Mouse (Mus musculus): ENCODE results near the gene Zfp128. TPM values are rescaled to one million over a fixed set of nuclear protein-coding genes. Genes with fewer than 3 reads are reported as not detected.
"Not testable (repeated sequence)": the region's sequence is repeated elsewhere in the genome, so short reads cannot be mapped to it uniquely, and the experiment has no call there.

Gene Zfp128
- 0.02 TPM in 1 of 2 replicates, not detected in the other for polyA plus RNA-seq (2012)

DNA sequence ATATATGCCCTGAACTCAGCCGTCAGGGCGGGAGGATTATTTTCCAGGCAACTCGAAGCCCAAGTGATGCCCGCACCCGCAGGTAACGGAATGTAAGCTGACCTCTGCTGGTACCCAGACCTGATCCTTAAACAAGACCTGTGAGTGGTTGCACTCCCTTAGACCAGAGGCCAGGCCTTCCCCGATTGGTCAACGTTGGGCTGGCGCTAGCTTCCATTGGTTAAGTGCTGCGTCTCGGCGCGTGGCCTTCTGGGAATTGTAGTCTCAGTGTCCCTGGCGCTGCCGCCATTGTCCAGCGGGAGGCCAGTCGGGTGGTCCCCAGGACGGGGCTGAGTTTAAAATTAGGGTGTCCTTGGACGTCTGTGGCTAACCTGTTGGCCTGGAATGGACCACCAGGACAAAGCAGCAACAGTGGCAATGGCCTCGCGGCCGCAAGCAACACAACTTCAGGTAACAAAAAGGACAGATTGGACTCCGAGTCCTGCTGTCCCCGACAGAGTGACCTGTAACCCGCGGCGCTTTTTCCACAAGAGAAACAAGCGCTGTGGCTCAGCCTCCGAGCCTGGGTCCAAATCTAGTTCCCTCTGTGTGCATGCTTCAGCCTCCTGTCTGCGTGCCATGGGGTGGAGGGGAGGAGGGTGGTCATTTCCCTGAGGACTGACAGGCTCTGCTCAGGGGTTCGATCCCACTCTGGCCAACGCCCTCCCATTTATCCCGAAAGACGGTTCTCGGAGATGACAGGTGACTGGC, at the start of gene Zfp128:
Gene Zfp128, plus strand, starts transcription at position 267 of the 750 bp plus-strand sequence.
- Histone ChIP-seq H3K4me3 (replicated peaks) (peak within 1 kb of the TSS; percentile 80), H3K4me1 (ENCODE audit: control insufficient read depth) (peaks cover 16% of the 10 kb centered on the region), H3K36me3 (ENCODE audit: control insufficient read depth) (peaks cover 3% of the 10 kb centered on the region; the same call in 1 of the 2 replicates), H3K27me3 (ENCODE audit: control insufficient read depth) (no peaks in the 10 kb centered on the region), H3K9me3 (ENCODE audit: control insufficient read depth, low read length) (no peaks in the 10 kb centered on the region)
- TF ChIP-seq TAL1 (IDR thresholded peaks at IDR 0.05; ENCODE audit: low read length): no peak
- no peak for TF ChIP-seq GATA1 (IDR thresholded peaks at IDR 0.05; ENCODE audit: low read length)

DNA sequence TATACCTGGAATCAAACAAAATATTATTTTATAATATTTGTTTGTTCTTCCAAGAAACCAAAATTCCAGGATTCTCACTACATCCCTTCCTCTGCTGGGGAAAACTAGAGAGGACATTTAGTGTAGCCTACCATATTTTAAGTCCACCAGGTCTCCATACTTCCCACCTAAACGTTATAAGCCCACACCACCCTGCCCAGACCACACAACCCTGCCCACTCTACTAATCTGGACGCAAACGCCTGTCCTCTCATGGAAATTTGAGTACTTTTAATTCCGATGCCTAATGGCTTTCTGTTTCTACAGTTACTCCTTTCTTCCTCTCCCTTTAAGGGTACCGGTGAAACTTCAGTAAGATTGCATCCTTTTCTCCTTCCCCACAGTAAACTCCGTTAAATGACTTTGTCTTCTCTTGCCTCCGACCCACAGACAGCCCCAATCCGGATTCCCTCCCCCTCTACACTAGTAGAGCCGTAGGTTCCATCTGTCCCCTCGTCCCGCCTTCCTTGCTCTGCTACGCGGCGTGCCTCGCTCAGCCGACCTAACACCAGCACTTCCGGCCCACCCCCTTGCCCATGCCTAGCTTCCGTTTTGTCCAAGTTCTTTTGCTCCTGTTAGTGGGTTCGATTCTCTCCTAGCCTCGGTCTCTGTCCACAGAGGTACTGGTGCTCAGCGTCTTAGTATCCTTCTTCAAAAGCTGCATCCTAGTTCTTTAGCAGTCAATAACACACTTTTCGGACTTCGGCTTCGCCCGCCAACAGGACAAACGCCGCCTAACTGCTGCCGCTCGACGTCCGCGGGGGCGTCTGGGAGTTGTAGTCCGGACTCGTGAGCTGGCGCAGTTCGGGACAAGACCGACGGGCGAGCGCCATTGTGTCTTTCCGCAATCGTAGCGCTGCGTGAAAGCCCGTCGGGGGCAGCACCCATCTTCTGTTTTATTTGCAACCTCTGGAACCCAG, 46.5 kb upstream of the Zfp128 start, which contains the start of gene Zfp110:
Gene Zfp110, plus strand, starts transcription at position 600 of the 959 bp plus-strand sequence.
- TF ChIP-seq TAL1 (IDR thresholded peaks at IDR 0.05; ENCODE audit: low read length): no peak
- no peak for TF ChIP-seq GATA1 (IDR thresholded peaks at IDR 0.05; ENCODE audit: low read length)
- H3K9me3 ChIP-seq (ENCODE audit: control insufficient read depth, low read length): peaks cover 2% of the 10 kb centered on the region; the same call in 1 of the 2 replicates
- H3K4me1 ChIP-seq (ENCODE audit: control insufficient read depth): peaks cover 26% of the 10 kb centered on the region
- H3K4me3 ChIP-seq (replicated peaks): peak within 1 kb of the TSS; percentile 69
- H3K36me3 ChIP-seq (ENCODE audit: control insufficient read depth): peaks cover 33% of the 10 kb centered on the region
- H3K27me3 ChIP-seq (ENCODE audit: control insufficient read depth): no peaks in the 10 kb centered on the region

DNA sequence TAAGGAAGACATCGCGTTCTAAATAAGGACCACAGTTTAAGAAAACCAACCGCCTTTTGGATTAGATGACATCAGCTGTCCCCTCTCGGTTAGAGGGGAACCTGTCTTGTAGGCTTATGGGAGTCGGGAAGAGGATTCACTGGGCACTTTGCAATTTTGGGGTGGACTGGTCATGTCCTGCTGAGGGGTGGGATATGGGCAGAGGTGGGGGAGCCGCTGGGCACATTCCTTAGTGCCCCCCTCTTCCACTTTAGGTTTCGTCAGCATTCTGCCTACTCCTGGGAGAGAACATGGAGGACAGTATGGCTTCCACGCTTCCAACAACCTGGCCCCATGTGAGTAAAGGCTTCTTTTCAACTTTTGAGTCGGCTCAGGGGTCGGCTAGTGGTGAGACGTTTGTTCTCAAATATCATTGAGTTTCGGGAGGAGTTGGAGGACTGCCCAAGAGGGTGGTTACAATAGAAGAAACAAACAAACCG, 45.7 kb upstream of the Zfp128 start:
- peak overlapping the region; percentile 69 for H3K4me3 ChIP-seq (replicated peaks)
- H3K4me1 ChIP-seq (ENCODE audit: control insufficient read depth): peaks cover 26% of the 10 kb centered on the region
- peaks cover 8% of the 10 kb centered on the region for H3K9me3 ChIP-seq (ENCODE audit: control insufficient read depth, low read length)
- TF ChIP-seq GATA1 (IDR thresholded peaks at IDR 0.05; ENCODE audit: low read length): no peak
- TF ChIP-seq TAL1 (IDR thresholded peaks at IDR 0.05; ENCODE audit: low read length): no peak
- no peaks in the 10 kb centered on the region for H3K27me3 ChIP-seq (ENCODE audit: control insufficient read depth)
- peaks cover 40% of the 10 kb centered on the region for H3K36me3 ChIP-seq (ENCODE audit: control insufficient read depth)

DNA sequence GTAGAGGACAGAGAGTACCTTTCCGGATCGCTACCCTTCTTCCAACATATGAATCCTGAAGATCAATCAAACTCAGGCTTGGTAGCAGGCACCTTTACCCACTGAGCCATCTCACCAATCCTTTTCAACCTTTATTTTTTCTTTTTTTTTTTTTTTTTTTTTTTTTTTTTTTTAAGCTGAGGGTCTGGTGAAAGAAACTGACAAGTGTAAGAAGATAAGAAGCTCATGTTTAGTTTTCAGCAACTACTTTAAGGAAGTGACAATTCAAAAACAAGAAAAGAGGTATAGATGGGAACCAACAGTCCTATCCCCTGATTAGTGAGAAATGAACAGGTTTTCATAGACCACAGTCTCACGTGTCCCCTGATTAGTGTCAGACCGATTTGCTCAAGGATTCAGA, 45.2 kb upstream of the Zfp128 start:
- peaks cover 10% of the 10 kb centered on the region for H3K9me3 ChIP-seq (ENCODE audit: control insufficient read depth, low read length)
- H3K4me1 ChIP-seq (ENCODE audit: control insufficient read depth): peaks cover 26% of the 10 kb centered on the region
- no peaks in the 10 kb centered on the region for H3K27me3 ChIP-seq (ENCODE audit: control insufficient read depth)
- H3K4me3 ChIP-seq (replicated peaks): peak overlapping the region; percentile 69
- TF ChIP-seq TAL1 (IDR thresholded peaks at IDR 0.05; ENCODE audit: low read length): no peak
- TF ChIP-seq GATA1 (IDR thresholded peaks at IDR 0.05; ENCODE audit: low read length): no peak
- H3K36me3 ChIP-seq (ENCODE audit: control insufficient read depth): peaks cover 45% of the 10 kb centered on the region

DNA sequence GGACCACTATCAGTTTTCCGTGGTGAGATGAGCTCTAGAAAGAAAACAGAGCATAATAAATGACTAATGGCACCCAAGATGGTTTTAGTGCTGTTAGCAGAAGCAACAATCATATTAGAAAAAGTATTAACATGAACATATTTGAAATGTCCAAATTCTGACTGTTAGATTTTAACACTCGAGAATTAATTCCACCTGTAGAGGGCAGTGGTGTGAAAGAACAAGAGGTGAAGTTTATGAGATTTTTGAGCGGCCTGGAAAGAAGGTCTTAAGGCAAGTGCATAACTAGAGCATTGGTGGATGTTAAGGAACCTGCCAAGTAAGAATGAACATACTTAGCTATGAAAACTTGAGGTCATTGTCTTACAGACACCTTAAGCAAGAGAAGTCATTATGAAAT, 6.7 kb upstream of the Zfp128 start:
- no peak overlapping the region for H3K4me3 ChIP-seq (replicated peaks)
- TF ChIP-seq GATA1 (IDR thresholded peaks at IDR 0.05; ENCODE audit: low read length) (no peak), TAL1 (IDR thresholded peaks at IDR 0.05; ENCODE audit: low read length) (no peak)

DNA sequence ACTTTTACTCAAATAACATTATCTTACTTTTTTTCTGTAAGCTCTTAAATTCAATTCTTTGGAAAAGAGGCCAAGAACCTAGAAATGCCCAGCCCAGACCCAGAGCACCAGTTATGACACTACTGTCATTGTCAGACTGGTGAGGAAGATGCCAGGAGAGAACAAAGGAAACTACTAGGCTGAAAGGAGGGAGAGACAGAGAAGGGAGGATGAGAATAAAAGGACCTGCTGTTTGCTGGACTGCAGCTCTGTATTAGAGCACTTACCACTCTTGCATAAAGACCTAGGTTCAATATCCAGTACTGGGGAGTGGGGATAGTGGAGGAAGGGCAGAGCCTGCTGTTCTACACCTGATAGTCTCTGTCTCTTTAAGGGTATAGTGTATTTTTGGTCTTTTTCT, 941 bp upstream of the Zfp128 start:
- Histone ChIP-seq H3K4me1 (ENCODE audit: control insufficient read depth) (peaks cover 16% of the 10 kb centered on the region), H3K27me3 (ENCODE audit: control insufficient read depth) (no peaks in the 10 kb centered on the region), H3K4me3 (replicated peaks) (no peak overlapping the region), H3K9me3 (ENCODE audit: control insufficient read depth, low read length) (no peaks in the 10 kb centered on the region), H3K36me3 (ENCODE audit: control insufficient read depth) (no peaks in the 10 kb centered on the region; the same call in 1 of the 2 replicates)
- TF ChIP-seq TAL1 (IDR thresholded peaks at IDR 0.05; ENCODE audit: low read length): no peak
- TF ChIP-seq GATA1 (IDR thresholded peaks at IDR 0.05; ENCODE audit: low read length): no peak

More for the DNA sequence above, 6.7 kb upstream of the Zfp128 start:
- H3K36me3 ChIP-seq (ENCODE audit: control insufficient read depth): no peaks in the 10 kb centered on the region
- H3K9me3 ChIP-seq (ENCODE audit: control insufficient read depth, low read length): peaks cover under 1% of the 10 kb centered on the region
- no peaks in the 10 kb centered on the region for H3K27me3 ChIP-seq (ENCODE audit: control insufficient read depth)
- no peaks in the 10 kb centered on the region for H3K4me1 ChIP-seq (ENCODE audit: control insufficient read depth)

DNA sequence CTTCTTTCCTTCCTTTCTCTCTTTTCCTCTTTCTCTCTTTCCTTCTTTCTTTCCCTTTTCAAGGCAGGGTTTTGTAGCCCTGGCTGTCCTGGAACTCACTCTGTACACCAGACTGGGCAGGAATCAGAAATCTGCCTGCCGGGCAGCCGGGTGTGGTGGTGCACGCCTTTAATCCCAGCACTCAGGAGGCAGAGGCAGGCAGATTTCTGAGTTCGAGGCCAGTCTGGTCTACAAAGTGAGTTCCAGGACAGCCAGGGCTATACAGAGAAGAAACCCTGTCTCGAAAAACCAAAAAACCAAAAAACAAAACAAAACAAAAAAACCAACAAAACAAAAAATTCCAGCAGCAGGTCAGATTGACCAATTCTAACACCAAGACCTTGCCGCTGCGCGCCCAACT, 480 bp upstream of the Zfp128 start:
- peak overlapping the region; percentile 80 for H3K4me3 ChIP-seq (replicated peaks)
- H3K9me3 ChIP-seq (ENCODE audit: control insufficient read depth, low read length); H3K36me3 ChIP-seq (ENCODE audit: control insufficient read depth); H3K27me3 ChIP-seq (ENCODE audit: control insufficient read depth): not testable (repeated sequence)
- H3K4me1 ChIP-seq (ENCODE audit: control insufficient read depth): peaks cover 16% of the 10 kb centered on the region

DNA sequence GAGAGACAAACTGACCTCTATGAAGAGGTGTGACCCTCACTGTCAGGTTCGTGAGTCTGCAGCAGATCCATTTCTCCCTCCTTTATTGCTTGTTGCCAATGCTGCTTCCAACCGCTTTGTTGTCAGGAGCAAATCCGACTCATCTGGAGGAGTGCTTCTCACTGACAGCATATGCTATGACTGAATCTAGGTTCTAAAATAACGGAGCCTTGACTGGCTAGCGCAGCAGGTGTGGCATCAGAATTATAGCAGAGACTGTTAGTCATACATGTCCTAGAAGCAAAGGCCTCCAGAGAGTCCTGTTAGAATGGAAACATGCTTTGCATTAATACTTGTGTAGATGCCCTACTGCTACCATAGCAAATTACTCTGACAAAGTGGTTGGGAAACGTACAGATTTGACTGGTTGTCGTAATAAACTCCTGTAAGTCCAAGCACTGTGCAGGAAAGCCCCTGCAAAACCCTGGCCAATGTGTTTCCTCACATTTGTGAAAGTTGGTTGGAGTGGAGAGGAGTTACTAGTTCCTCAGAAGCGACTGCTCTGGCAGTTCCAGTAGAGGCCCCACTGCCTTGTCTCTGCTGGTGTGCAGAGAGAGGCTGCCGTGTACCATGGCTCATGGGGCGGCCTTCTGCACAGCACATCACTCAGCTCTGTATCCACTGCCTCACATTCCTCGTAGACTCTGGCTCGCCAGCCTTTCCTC, 5.7 kb downstream of the Zfp128 start:
- Histone ChIP-seq H3K27me3 (ENCODE audit: control insufficient read depth) (no peaks in the 10 kb centered on the region), H3K4me3 (replicated peaks) (no peak overlapping the region), H3K9me3 (ENCODE audit: control insufficient read depth, low read length) (no peaks in the 10 kb centered on the region), H3K4me1 (ENCODE audit: control insufficient read depth) (peaks cover 4% of the 10 kb centered on the region), H3K36me3 (ENCODE audit: control insufficient read depth) (peaks cover 20% of the 10 kb centered on the region)
- TF ChIP-seq GATA1 (IDR thresholded peaks at IDR 0.05; ENCODE audit: low read length): no peak
- TF ChIP-seq TAL1 (IDR thresholded peaks at IDR 0.05; ENCODE audit: low read length): no peak
